Mouse (Mus musculus): ENCODE measurements at regions not wholly inside any gene's neighbourhood (a gene's known extent, or its start where the extent isn't known, plus 50 kb on each side); places are given as distances from the start of the nearest gene placed in this dataset.

- Histone ChIP-seq H3K4me3 (ENCODE audit: low read length) (no peak overlapping the region), H3K4me2 (replicated peaks; ENCODE audit: low read depth, low read length) (no peak overlapping the region), H3K36me3 (ENCODE audit: insufficient read depth, low read length) (no peaks in the 10 kb centered on the region), H3K27me3 (ENCODE audit: insufficient read depth, low read length) (no peaks in the 10 kb centered on the region), H3K9ac (replicated peaks; ENCODE audit: low read length) (no peak overlapping the region), H3K4me1 (ENCODE audit: insufficient read depth, low read length) (no peaks in the 10 kb centered on the region), H3K27ac (ENCODE audit: low read length) (no peak overlapping the region), H3K9me3 (ENCODE audit: low read length) (no peaks in the 10 kb centered on the region)
- no peak for ATAC-seq (ENCODE audit: low FRiP score, low TSS enrichment)
- 91% methylated on average over 4 of the region's 4 CpGs for WGBS
Measured at GRCm38 (mm10) chr14:105523849-105524248, 265.5 kb downstream of the Ndfip2 start.

GRCm38 (mm10) chr14:105522279-105522678, 263.9 kb downstream of the Ndfip2 start:
- 67% methylated on average over 1 of the region's 1 CpGs for WGBS
- ATAC-seq (ENCODE audit: low FRiP score, low TSS enrichment), result no peak
- no peaks in the 10 kb centered on the region for H3K36me3 ChIP-seq (ENCODE audit: insufficient read depth, low read length)

GRCm38 (mm10) chr14:105518706-105519105, 260.3 kb downstream of the Ndfip2 start:
- no peak overlapping the region for H3K4me2 ChIP-seq (replicated peaks; ENCODE audit: low read depth, low read length)
- no peak overlapping the region for H3K9ac ChIP-seq (replicated peaks; ENCODE audit: low read length)
- no peak overlapping the region for H3K27ac ChIP-seq (ENCODE audit: low read length)
- no peaks in the 10 kb centered on the region for H3K36me3 ChIP-seq (ENCODE audit: insufficient read depth, low read length)
- no peaks in the 10 kb centered on the region for H3K4me1 ChIP-seq (ENCODE audit: insufficient read depth, low read length)
- WGBS, result 55% methylated on average over 7 of the region's 7 CpGs
- H3K4me3 ChIP-seq (ENCODE audit: low read length), result no peak overlapping the region
- no peak for ATAC-seq (ENCODE audit: low FRiP score, low TSS enrichment)
- H3K9me3 ChIP-seq (ENCODE audit: low read length), result no peaks in the 10 kb centered on the region
- H3K27me3 ChIP-seq (ENCODE audit: insufficient read depth, low read length), result no peaks in the 10 kb centered on the region

More at GRCm38 (mm10) chr14:105522279-105522678, 263.9 kb downstream of the Ndfip2 start:
- no peak overlapping the region for H3K27ac ChIP-seq (ENCODE audit: low read length)
- H3K9me3 ChIP-seq (ENCODE audit: low read length), result no peaks in the 10 kb centered on the region
- H3K9ac ChIP-seq (replicated peaks; ENCODE audit: low read length), result no peak overlapping the region
- no peaks in the 10 kb centered on the region for H3K4me1 ChIP-seq (ENCODE audit: insufficient read depth, low read length)
- H3K4me2 ChIP-seq (replicated peaks; ENCODE audit: low read depth, low read length), result no peak overlapping the region
- H3K4me3 ChIP-seq (ENCODE audit: low read length), result no peak overlapping the region
- no peaks in the 10 kb centered on the region for H3K27me3 ChIP-seq (ENCODE audit: insufficient read depth, low read length)

GRCm38 (mm10) chr14:105514413-105514812, 256.0 kb downstream of the Ndfip2 start:
- no peaks in the 10 kb centered on the region for H3K36me3 ChIP-seq (ENCODE audit: insufficient read depth, low read length)
- no peaks in the 10 kb centered on the region for H3K4me1 ChIP-seq (ENCODE audit: insufficient read depth, low read length)
- H3K27me3 ChIP-seq (ENCODE audit: insufficient read depth, low read length), result no peaks in the 10 kb centered on the region
- H3K4me2 ChIP-seq (replicated peaks; ENCODE audit: low read depth, low read length), result no peak overlapping the region
- no peak for ATAC-seq (ENCODE audit: low FRiP score, low TSS enrichment)
- no peak overlapping the region for H3K27ac ChIP-seq (ENCODE audit: low read length)
- H3K9me3 ChIP-seq (ENCODE audit: low read length), result no peaks in the 10 kb centered on the region
- WGBS, result 72% methylated on average over 9 of the region's 9 CpGs
- H3K9ac ChIP-seq (replicated peaks; ENCODE audit: low read length), result no peak overlapping the region
- no peak overlapping the region for H3K4me3 ChIP-seq (ENCODE audit: low read length)

- no peak overlapping the region for H3K9ac ChIP-seq (replicated peaks; ENCODE audit: low read length)
- no peaks in the 10 kb centered on the region for H3K36me3 ChIP-seq (ENCODE audit: insufficient read depth, low read length)
- H3K4me2 ChIP-seq (replicated peaks; ENCODE audit: low read depth, low read length), result no peak overlapping the region
- no peak overlapping the region for H3K27ac ChIP-seq (ENCODE audit: low read length)
- no peaks in the 10 kb centered on the region for H3K9me3 ChIP-seq (ENCODE audit: low read length)
- H3K27me3 ChIP-seq (ENCODE audit: insufficient read depth, low read length), result no peaks in the 10 kb centered on the region
- no peak overlapping the region for H3K4me3 ChIP-seq (ENCODE audit: low read length)
- ATAC-seq (ENCODE audit: low FRiP score, low TSS enrichment), result no peak
- 92% methylated on average over 12 of the region's 12 CpGs for WGBS
- H3K4me1 ChIP-seq (ENCODE audit: insufficient read depth, low read length), result no peaks in the 10 kb centered on the region
Measured at GRCm38 (mm10) chr14:105512914-105513677, 254.7 kb downstream of the Ndfip2 start.

- Histone ChIP-seq H3K27ac (ENCODE audit: low read length) (no peak overlapping the region), H3K9ac (replicated peaks; ENCODE audit: low read length) (no peak overlapping the region), H3K27me3 (ENCODE audit: insufficient read depth, low read length) (no peaks in the 10 kb centered on the region), H3K4me1 (ENCODE audit: insufficient read depth, low read length) (no peaks in the 10 kb centered on the region), H3K36me3 (ENCODE audit: insufficient read depth, low read length) (no peaks in the 10 kb centered on the region), H3K9me3 (ENCODE audit: low read length) (no peaks in the 10 kb centered on the region), H3K4me3 (ENCODE audit: low read length) (no peak overlapping the region), H3K4me2 (replicated peaks; ENCODE audit: low read depth, low read length) (no peak overlapping the region)
- ATAC-seq (ENCODE audit: low FRiP score, low TSS enrichment), result no peak
- whole genome bisulfite sequencing, result 82% methylated on average over 4 of the region's 4 CpGs
Measured at GRCm38 (mm10) chr14:105511826-105512225, 253.5 kb downstream of the Ndfip2 start.

GRCm38 (mm10) chr14:105511135-105511534, 252.8 kb downstream of the Ndfip2 start:
- H3K27ac ChIP-seq (ENCODE audit: low read length), result no peak overlapping the region
- 92% methylated on average over 3 of the region's 3 CpGs for WGBS
- ATAC-seq (ENCODE audit: low FRiP score, low TSS enrichment), result no peak

GRCm38 (mm10) chr14:105505261-105505660, 246.9 kb downstream of the Ndfip2 start:
- no peak overlapping the region for H3K4me2 ChIP-seq (replicated peaks; ENCODE audit: low read depth, low read length)
- no peaks in the 10 kb centered on the region for H3K9me3 ChIP-seq (ENCODE audit: low read length)
- H3K4me1 ChIP-seq (ENCODE audit: insufficient read depth, low read length), result peaks cover 17% of the 10 kb centered on the region
- no peak for ATAC-seq (ENCODE audit: low FRiP score, low TSS enrichment)
- H3K36me3 ChIP-seq (ENCODE audit: insufficient read depth, low read length), result no peaks in the 10 kb centered on the region
- H3K4me3 ChIP-seq (ENCODE audit: low read length), result no peak overlapping the region
- H3K27me3 ChIP-seq (ENCODE audit: insufficient read depth, low read length), result no peaks in the 10 kb centered on the region
- no peak overlapping the region for H3K9ac ChIP-seq (replicated peaks; ENCODE audit: low read length)
- WGBS, result 70% methylated on average over 4 of the region's 4 CpGs
- H3K27ac ChIP-seq (ENCODE audit: low read length), result no peak overlapping the region

More at GRCm38 (mm10) chr14:105511135-105511534, 252.8 kb downstream of the Ndfip2 start:
- no peak overlapping the region for H3K4me3 ChIP-seq (ENCODE audit: low read length)
- no peaks in the 10 kb centered on the region for H3K36me3 ChIP-seq (ENCODE audit: insufficient read depth, low read length)
- H3K4me2 ChIP-seq (replicated peaks; ENCODE audit: low read depth, low read length), result no peak overlapping the region
- H3K9me3 ChIP-seq (ENCODE audit: low read length), result no peaks in the 10 kb centered on the region
- H3K27me3 ChIP-seq (ENCODE audit: insufficient read depth, low read length), result no peaks in the 10 kb centered on the region
- no peaks in the 10 kb centered on the region for H3K4me1 ChIP-seq (ENCODE audit: insufficient read depth, low read length)
- no peak overlapping the region for H3K9ac ChIP-seq (replicated peaks; ENCODE audit: low read length)

- H3K27ac ChIP-seq (ENCODE audit: low read length), result no peak overlapping the region
- no peak overlapping the region for H3K4me3 ChIP-seq (ENCODE audit: low read length)
- H3K9me3 ChIP-seq (ENCODE audit: low read length), result no peaks in the 10 kb centered on the region
- WGBS, result 83% methylated on average over 3 of the region's 3 CpGs
- no peaks in the 10 kb centered on the region for H3K27me3 ChIP-seq (ENCODE audit: insufficient read depth, low read length)
- no peak for ATAC-seq (ENCODE audit: low FRiP score, low TSS enrichment)
- no peak overlapping the region for H3K9ac ChIP-seq (replicated peaks; ENCODE audit: low read length)
- H3K36me3 ChIP-seq (ENCODE audit: insufficient read depth, low read length), result no peaks in the 10 kb centered on the region
- peaks cover 23% of the 10 kb centered on the region for H3K4me1 ChIP-seq (ENCODE audit: insufficient read depth, low read length)
- H3K4me2 ChIP-seq (replicated peaks; ENCODE audit: low read depth, low read length), result no peak overlapping the region
Measured at GRCm38 (mm10) chr14:105504376-105504775, 246.0 kb downstream of the Ndfip2 start.

- peaks cover 28% of the 10 kb centered on the region for H3K4me1 ChIP-seq (ENCODE audit: insufficient read depth, low read length)
- 84% methylated on average over 5 of the region's 5 CpGs for WGBS
- ATAC-seq (ENCODE audit: low FRiP score, low TSS enrichment), result no peak
- no peaks in the 10 kb centered on the region for H3K27me3 ChIP-seq (ENCODE audit: insufficient read depth, low read length)
- no peak overlapping the region for H3K4me2 ChIP-seq (replicated peaks; ENCODE audit: low read depth, low read length)
- H3K36me3 ChIP-seq (ENCODE audit: insufficient read depth, low read length), result no peaks in the 10 kb centered on the region
- no peak overlapping the region for H3K27ac ChIP-seq (ENCODE audit: low read length)
- H3K9me3 ChIP-seq (ENCODE audit: low read length), result no peaks in the 10 kb centered on the region
- no peak overlapping the region for H3K9ac ChIP-seq (replicated peaks; ENCODE audit: low read length)
- no peak overlapping the region for H3K4me3 ChIP-seq (ENCODE audit: low read length)
Measured at GRCm38 (mm10) chr14:105503806-105504205, 245.4 kb downstream of the Ndfip2 start.
